Mouse (Mus musculus) stomach, embryonic 15.5 days (tissue): ENCODE results near the gene Alk. TPM values are rescaled to one million over a fixed set of nuclear protein-coding genes. Genes with fewer than 3 reads are reported as not detected.

Experiments used
- ATAC-seq: fragments of 200-750 bp; cut with Nextera tagmentation; 2 replicates; pipeline ENCODE4 v1.8.0; 2017; ENCODE audit warnings: low read depth, moderate number of reproducible peaks, moderate TSS enrichment; ENCODE audit not compliant: insufficient read depth, low FRiP score
- H3K27ac ChIP-seq: fragments of 300-500 bp; sonication (generic); 2 replicates; pipeline ENCODE4 v1.5.1; 2015; ENCODE audit warnings: mild to moderate bottlenecking, inconsistent platforms
- H3K27me3 ChIP-seq: fragments of 300-500 bp; sonication (generic); replicated peaks from 2 replicates; pipeline ENCODE4 v1.6.1; 2015; ENCODE audit warnings: inconsistent platforms
- H3K36me3 ChIP-seq: fragments of 300-500 bp; sonication (generic); 2 replicates; pipeline ENCODE4 v1.6.1; 2015; ENCODE audit warnings: inconsistent platforms
- H3K4me1 ChIP-seq: fragments of 300-500 bp; sonication (generic); 2 replicates; pipeline ENCODE4 v1.6.1; 2015; ENCODE audit warnings: inconsistent platforms
- H3K4me2 ChIP-seq: fragments of 300-500 bp; sonication (generic); 2 replicates; pipeline ENCODE4 v1.6.1; 2015; ENCODE audit warnings: mild to moderate bottlenecking, inconsistent platforms
- H3K4me3 ChIP-seq: fragments of 300-500 bp; sonication (generic); replicated peaks from 2 replicates; pipeline ENCODE4 v1.5.1; 2015; ENCODE audit warnings: inconsistent platforms
- H3K9ac ChIP-seq: fragments of 300-500 bp; sonication (generic); 2 replicates; pipeline ENCODE4 v1.6.1; 2015; ENCODE audit warnings: inconsistent platforms
- H3K9me3 ChIP-seq: fragments of 300-500 bp; sonication (generic); 2 replicates; pipeline ENCODE4 v1.6.1; 2016; ENCODE audit warnings: inconsistent platforms
- WGBS: fragments of 180-500 bp; shearing (Covaris S2); methylation state at CpG from one replicate; pipeline ENCODE4 v1.1.7; 2015; 5-methylcytosine and 5-hydroxymethylcytosine counted together
- polyA plus RNA-seq: library from polyadenylated mRNA; unstranded; fragments of >200 nt; fragmentation: Nextera tagmentation; extraction: Ambion mirVana; gene quantifications from 2 replicates; pipeline ENCODE4 v1.2.1, GENCODE M21; 2015

The Alk gene
- polyA plus RNA-seq, 1 experiment from 2014 or later = 1.7 TPM

- Histone ChIP-seq H3K4me1 (no peaks in the 10 kb centered on the region), H3K27ac (no peak overlapping the region), H3K9me3 (no peaks in the 10 kb centered on the region), H3K9ac (no peak overlapping the region), H3K36me3 (no peaks in the 10 kb centered on the region), H3K4me3 (no peak overlapping the region), H3K27me3 (no peaks in the 10 kb centered on the region), H3K4me2 (no peak overlapping the region)
- ATAC-seq = no peak
- 73% methylated on average over 9 of the region's 9 CpGs for WGBS
Observed at GRCm38 (mm10) chr17:71965733-71966606, 638.5 kb downstream of the Alk start.

DNA sequence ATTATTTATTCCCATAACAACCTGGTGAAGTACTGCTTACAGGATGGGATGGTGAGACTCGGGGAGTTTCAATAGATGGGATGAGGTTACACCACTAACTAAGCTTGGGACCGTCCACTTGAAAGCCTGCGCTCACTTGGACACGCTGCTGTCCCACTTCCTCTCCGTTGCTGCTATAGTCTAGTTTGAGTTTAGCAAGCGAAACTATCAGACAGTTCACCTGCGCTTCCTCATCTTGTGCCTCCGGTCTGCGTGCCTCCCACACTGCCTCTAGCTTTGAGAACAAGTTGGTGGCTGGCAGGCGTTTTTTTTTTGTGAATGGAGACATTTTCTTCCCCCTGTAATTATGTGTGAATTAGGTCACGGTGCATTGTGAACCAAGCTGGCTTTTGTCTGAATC lies 639.8 kb downstream of the Alk start:
- 73% methylated on average over 11 of the region's 11 CpGs for WGBS
- Histone ChIP-seq H3K4me2 (no peak overlapping the region), H3K27me3 (no peaks in the 10 kb centered on the region), H3K9ac (no peak overlapping the region), H3K4me3 (no peak overlapping the region), H3K4me1 (no peaks in the 10 kb centered on the region), H3K36me3 (no peaks in the 10 kb centered on the region), H3K9me3 (no peaks in the 10 kb centered on the region), H3K27ac (no peak overlapping the region)
- ATAC-seq = no peak

- Histone ChIP-seq H3K9ac (no peak overlapping the region), H3K36me3 (no peaks in the 10 kb centered on the region), H3K27ac (no peak overlapping the region), H3K9me3 (no peaks in the 10 kb centered on the region), H3K4me2 (no peak overlapping the region), H3K4me3 (no peak overlapping the region), H3K4me1 (no peaks in the 10 kb centered on the region), H3K27me3 (no peaks in the 10 kb centered on the region)
- 34% methylated on average over 9 of the region's 9 CpGs for WGBS
- no peak for ATAC-seq
Observed at GRCm38 (mm10) chr17:71962746-71963145, 641.7 kb downstream of the Alk start.

DNA sequence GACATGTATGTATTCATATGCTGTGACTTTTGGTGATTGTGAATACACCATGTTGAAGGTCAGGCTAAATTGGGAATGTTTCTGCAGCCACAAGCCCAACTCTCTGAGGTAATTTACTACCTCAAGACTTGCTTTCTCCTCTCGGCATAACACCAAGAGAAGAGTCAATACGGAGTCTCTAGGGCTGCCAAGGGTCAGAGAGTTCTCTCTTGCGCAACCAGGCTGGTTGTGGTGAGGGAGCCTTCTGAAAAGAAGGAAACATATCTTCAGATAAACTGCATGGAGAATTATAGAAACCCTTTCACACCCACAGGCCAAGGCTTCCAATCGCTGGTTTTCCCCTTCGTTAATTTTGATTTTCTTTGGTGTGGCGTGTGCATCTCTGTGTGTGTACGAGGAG lies 649.4 kb downstream of the Alk start:
- ATAC-seq = no peak
- no peaks in the 10 kb centered on the region for H3K4me1 ChIP-seq
- H3K4me2 ChIP-seq = no peak overlapping the region
- H3K36me3 ChIP-seq = no peaks in the 10 kb centered on the region
- no peaks in the 10 kb centered on the region for H3K27me3 ChIP-seq
- H3K9me3 ChIP-seq = no peaks in the 10 kb centered on the region
- H3K27ac ChIP-seq = no peak overlapping the region
- no peak overlapping the region for H3K9ac ChIP-seq
- 87% methylated on average over 7 of the region's 7 CpGs for WGBS
- H3K4me3 ChIP-seq = no peak overlapping the region

- H3K4me2 ChIP-seq = no peak overlapping the region
- 79% methylated on average over 15 of the region's 15 CpGs for WGBS
- H3K27ac ChIP-seq = no peak overlapping the region
- H3K4me3 ChIP-seq = no peak overlapping the region
- no peaks in the 10 kb centered on the region for H3K9me3 ChIP-seq
- no peak for ATAC-seq
- no peaks in the 10 kb centered on the region for H3K36me3 ChIP-seq
- no peak overlapping the region for H3K9ac ChIP-seq
- no peaks in the 10 kb centered on the region for H3K27me3 ChIP-seq
- H3K4me1 ChIP-seq = no peaks in the 10 kb centered on the region
Observed at GRCm38 (mm10) chr17:71954217-71954844, 650.1 kb downstream of the Alk start.

- no peaks in the 10 kb centered on the region for H3K4me1 ChIP-seq
- no peaks in the 10 kb centered on the region for H3K36me3 ChIP-seq
- H3K4me3 ChIP-seq = no peak overlapping the region
- no peaks in the 10 kb centered on the region for H3K9me3 ChIP-seq
- WGBS = 75% methylated on average over 5 of the region's 5 CpGs
- H3K27me3 ChIP-seq = no peaks in the 10 kb centered on the region
- ATAC-seq = no peak
- H3K9ac ChIP-seq = no peak overlapping the region
- H3K27ac ChIP-seq = no peak overlapping the region
- H3K4me2 ChIP-seq = no peak overlapping the region
Observed at GRCm38 (mm10) chr17:71950968-71951367, 653.5 kb downstream of the Alk start.

DNA sequence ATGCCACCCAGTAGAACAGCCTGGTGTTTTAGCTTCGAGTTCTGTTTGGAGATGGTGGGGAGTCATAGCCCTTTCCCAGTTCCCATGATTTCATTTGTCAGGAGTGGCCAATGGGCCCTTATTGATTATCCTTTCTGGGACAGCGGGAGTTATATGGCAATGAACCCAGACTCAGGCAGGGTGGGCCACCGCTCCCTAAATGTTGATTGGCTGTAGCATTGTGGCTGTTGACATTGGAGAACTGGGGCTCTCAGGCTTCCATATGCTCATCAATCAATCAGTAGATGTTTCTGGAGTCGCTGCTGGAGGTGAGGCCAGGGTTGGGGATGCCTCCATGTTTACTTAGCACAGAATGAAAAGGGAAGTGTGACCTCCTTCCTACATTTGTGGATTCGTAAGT lies 655.7 kb downstream of the Alk start:
- no peak for ATAC-seq
- Histone ChIP-seq H3K4me3 (no peak overlapping the region), H3K27ac (no peak overlapping the region), H3K9me3 (no peaks in the 10 kb centered on the region), H3K4me2 (no peak overlapping the region), H3K9ac (no peak overlapping the region), H3K36me3 (no peaks in the 10 kb centered on the region), H3K4me1 (no peaks in the 10 kb centered on the region), H3K27me3 (no peaks in the 10 kb centered on the region)
- WGBS = 46% methylated on average over 5 of the region's 5 CpGs

DNA sequence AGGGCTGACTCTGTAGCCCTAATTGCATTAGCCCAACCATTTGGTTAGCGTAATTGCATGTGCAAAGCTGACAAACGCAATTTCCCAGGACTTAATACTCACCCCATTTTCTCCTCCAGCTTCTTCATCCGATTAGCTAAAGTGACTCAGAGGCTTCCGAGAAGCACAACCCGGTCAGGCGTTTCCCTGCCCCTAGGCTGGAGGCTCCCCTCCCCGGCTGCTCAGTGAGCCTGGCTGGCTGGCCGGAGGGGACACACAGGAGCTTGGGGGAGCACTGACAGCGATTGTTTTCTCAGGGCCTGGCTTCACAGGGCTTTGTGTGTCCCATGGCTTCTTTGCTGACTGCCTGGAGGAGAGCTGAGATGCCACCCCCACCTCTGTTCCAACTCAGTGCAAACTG lies 657.0 kb downstream of the Alk start:
- Histone ChIP-seq H3K27me3 (no peaks in the 10 kb centered on the region), H3K4me2 (no peak overlapping the region), H3K27ac (no peak overlapping the region), H3K4me3 (no peak overlapping the region), H3K4me1 (no peaks in the 10 kb centered on the region), H3K9ac (no peak overlapping the region), H3K36me3 (no peaks in the 10 kb centered on the region), H3K9me3 (no peaks in the 10 kb centered on the region)
- 27% methylated on average over 9 of the region's 9 CpGs for WGBS
- no peak for ATAC-seq

DNA sequence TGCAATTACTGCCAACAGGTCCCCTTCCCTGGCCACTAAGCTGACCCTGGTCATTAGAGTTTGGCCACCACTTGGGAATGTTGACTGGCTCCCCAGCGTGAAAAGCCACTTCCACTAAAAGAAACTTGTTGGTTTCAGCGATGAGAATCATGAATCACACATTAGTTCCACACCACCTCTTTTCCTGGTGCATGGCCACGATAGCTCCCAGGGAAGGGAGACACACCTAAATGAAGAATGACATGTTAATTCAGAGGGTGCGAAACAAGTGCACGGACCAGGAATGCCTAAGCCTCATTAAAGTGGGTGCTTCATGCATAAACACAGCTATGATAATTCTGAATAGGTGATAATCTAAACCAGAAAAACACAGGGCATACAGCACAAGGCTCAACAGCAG lies 660.4 kb downstream of the Alk start:
- no peak for ATAC-seq
- Histone ChIP-seq H3K9me3 (no peaks in the 10 kb centered on the region), H3K4me2 (no peak overlapping the region), H3K9ac (no peak overlapping the region), H3K27ac (no peak overlapping the region), H3K4me1 (no peaks in the 10 kb centered on the region), H3K36me3 (no peaks in the 10 kb centered on the region), H3K4me3 (no peak overlapping the region), H3K27me3 (no peaks in the 10 kb centered on the region)
- 76% methylated on average over 5 of the region's 5 CpGs for WGBS

DNA sequence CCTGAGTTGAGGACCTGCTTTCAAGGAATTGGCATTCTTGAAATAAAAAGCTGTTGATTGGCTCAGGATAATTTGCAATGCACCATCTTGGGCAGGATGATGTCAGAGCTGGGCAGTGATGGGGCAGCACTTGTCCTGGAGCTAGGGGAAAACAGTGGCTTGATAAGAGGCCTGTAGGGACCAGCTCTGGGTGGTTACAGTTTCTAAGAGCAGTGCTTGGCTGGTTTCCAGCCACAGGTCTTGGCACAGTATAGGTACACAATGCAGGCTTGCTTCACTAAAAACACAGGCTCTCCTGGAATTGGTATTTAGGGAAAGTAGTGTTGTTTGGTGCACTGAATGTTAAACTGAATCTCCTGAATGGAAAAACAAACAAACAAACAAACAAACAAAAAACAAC lies 662.4 kb downstream of the Alk start:
- H3K36me3 ChIP-seq = no peaks in the 10 kb centered on the region
- H3K4me2 ChIP-seq = no peak overlapping the region
- no peaks in the 10 kb centered on the region for H3K4me1 ChIP-seq
- no peak overlapping the region for H3K27ac ChIP-seq
- H3K4me3 ChIP-seq = no peak overlapping the region
- H3K9me3 ChIP-seq = no peaks in the 10 kb centered on the region
- ATAC-seq = peak; percentile 68; the same call in 1 of the 2 replicates
- H3K9ac ChIP-seq = no peak overlapping the region
- H3K27me3 ChIP-seq = no peaks in the 10 kb centered on the region

- no peak for ATAC-seq
- no peaks in the 10 kb centered on the region for H3K9me3 ChIP-seq
- H3K27me3 ChIP-seq = no peaks in the 10 kb centered on the region
- H3K4me1 ChIP-seq = no peaks in the 10 kb centered on the region
- no peak overlapping the region for H3K27ac ChIP-seq
- no peak overlapping the region for H3K9ac ChIP-seq
- H3K4me2 ChIP-seq = no peak overlapping the region
- no peak overlapping the region for H3K4me3 ChIP-seq
- 43% methylated on average over 6 of the region's 6 CpGs for WGBS
- no peaks in the 10 kb centered on the region for H3K36me3 ChIP-seq
Observed at GRCm38 (mm10) chr17:71941436-71941835, 663.0 kb downstream of the Alk start.

GRCm38 (mm10) chr17:71936681-71937080 lies 667.7 kb downstream of the Alk start:
- Histone ChIP-seq H3K27me3 (no peaks in the 10 kb centered on the region), H3K4me1 (no peaks in the 10 kb centered on the region), H3K9ac (no peak overlapping the region), H3K9me3 (no peaks in the 10 kb centered on the region), H3K27ac (no peak overlapping the region), H3K36me3 (no peaks in the 10 kb centered on the region), H3K4me3 (no peak overlapping the region), H3K4me2 (no peak overlapping the region)
- ATAC-seq = no peak
